Mouse (Mus musculus): ENCODE results near the gene Plxnd1. TPM values are rescaled to one million over a fixed set of nuclear protein-coding genes. Genes with fewer than 3 reads are reported as not detected.

The Plxnd1 gene
- polyA plus RNA-seq, 1 experiment, result 80.8 TPM

GRCm38 (mm10) chr6:115918615-115919014 is 76.2 kb downstream of the Plxnd1 start:
- no peak for DNase-seq (ENCODE audit: low read depth)

DNA sequence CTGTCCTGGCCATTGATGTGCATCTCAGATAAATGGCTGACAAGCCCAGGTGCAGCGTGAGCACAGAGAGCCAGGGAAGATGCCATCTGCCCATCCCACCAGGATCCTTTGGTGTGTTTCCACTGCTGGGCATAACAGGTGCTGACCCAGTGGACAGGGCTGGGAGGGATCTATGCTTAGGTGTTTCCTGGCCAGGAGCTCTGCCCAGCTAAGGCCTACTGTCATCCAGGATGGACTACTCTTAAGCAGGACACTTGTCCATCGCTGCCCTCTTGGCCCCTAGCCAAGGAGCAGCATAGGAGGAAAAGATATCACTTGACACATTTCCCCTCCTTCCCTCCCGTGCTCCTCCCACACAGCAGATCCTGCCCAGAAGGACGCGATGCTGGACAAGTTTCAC is 78.2 kb downstream of the Plxnd1 start:
- no peak for DNase-seq (ENCODE audit: low read depth)

- no peak for DNase-seq (ENCODE audit: low read depth)
Measured at GRCm38 (mm10) chr6:115915601-115916445, 79.0 kb downstream of the Plxnd1 start.

DNA sequence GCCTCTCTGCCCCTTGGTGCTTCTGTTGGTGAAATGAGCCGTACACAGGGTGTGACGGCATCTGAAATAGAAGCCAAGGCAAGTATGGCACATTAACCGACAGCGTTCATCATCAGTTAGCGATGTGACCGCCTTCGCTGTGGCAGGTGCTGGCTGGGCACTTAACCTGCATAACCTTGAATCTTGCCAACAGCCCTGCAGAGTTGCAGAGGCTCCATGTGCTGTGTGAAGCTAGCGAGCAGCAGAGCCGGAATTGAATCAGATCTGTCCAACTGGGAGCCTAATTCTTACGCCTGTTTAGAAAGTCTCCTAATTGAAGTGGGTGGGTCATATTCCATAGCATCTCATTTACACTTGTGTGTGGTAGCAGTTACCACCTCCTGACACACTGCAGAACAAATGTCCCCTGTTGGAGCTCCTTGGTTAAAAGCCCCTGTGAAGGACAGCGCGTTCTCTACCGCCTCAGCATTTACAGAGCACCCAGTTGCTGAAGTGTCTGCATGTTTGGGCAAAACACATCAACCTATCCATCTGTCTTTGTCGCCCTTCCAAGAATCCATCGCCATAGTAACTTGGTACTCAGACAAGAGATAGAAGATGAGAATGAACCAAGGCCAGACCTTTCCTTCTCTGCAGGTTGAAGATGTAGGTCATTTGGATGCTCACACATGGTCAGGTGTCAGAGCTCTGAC is 80.1 kb downstream of the Plxnd1 start:
- no peak for DNase-seq (ENCODE audit: low read depth)

- no peak for DNase-seq (ENCODE audit: low read depth)
Measured at GRCm38 (mm10) chr6:115913482-115913881, 81.3 kb downstream of the Plxnd1 start.

DNA sequence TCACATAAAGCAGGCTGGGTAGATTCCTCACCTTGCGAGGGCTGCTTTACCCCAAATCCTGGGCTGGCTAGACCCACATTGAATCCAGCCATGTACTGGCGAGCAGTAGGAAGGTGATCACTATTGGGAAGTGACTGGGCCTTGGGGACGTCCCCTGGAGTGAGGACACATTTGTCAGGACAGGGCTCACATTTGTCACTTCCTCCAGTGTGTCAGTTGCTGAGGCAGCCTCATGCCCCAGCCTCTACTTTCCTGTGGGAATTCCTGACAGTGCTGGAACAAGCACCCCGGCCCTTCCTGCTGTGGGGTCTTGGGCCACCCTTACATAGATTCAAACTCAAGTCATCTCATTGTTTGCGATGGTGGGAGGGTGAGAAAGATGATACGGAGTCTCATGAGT is 83.0 kb downstream of the Plxnd1 start:
- DNase-seq (ENCODE audit: low read depth), result no peak

- DNase-seq (ENCODE audit: low read depth), result no peak
Measured at GRCm38 (mm10) chr6:115909940-115910339, 84.9 kb downstream of the Plxnd1 start.

DNA sequence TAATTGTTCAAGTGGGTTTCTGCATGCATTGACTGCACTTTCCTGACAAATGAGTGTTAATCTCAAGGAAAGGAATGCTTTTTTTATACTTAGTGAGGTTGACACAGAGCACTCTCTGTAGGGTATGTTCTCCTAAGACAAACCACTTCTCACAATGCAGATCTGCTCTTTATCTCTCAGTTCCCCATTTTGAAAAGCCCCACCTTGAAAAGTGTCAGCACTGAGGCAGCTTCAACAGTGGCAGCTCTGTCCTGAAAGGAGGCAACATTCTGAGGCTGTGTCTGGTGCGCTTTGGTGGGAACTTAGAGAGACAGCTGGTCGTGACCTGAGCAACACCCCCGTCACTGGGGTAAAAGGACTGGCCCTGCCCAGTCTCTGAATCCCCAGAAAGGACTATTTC is 85.8 kb downstream of the Plxnd1 start:
- no peak for DNase-seq (ENCODE audit: low read depth)

DNA sequence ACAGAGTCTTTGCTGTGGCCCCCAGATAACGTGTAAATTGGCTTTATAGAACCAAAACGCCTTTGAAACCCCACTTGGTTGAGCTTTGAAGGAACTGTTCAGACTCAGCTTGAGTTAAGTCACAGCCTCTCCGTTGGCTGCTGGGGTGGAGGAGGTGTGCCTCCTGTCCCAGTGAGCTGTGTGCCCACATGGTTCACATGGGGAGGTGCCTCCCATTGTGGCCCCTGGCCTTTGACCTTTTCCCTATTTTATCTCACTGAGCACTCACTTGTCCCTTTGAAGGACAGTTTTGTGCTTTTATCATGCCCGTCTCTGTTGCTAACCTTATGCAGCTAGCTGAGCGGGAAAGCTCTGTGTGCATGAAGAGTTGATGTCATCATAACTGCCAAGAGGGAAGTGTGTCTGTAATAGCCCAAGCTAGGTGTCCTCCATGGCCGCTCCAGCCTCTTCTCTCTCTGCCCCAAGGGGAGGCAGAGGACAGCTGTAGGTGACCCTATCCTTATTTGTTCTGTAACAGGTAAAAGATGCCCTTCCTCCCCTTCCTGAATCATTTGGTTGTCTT is 86.3 kb downstream of the Plxnd1 start:
- no peak for DNase-seq (ENCODE audit: low read depth)

DNA sequence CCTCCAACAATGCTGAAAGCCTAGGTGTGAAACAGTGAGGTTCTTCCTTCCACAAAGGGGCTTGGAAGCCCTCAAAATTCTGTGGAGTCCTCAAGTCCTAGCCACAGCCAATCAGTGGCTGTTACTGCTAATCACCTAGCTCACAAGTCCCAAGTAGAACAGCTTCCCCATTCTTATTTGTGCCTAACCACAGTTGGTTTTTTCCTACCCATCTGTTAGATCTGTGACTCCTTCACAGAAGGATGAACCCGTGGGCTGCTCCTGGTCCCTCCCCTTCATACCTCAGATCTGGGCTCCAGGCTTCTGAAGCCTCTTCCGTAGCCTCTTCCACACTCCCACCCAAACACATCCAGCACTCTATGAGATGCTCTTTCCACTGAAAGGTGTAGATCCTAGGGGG is 87.9 kb downstream of the Plxnd1 start:
- DNase-seq (ENCODE audit: low read depth), result no peak

- DNase-seq (ENCODE audit: low read depth), result no peak
Measured at GRCm38 (mm10) chr6:115906455-115906854, 88.3 kb downstream of the Plxnd1 start.

DNA sequence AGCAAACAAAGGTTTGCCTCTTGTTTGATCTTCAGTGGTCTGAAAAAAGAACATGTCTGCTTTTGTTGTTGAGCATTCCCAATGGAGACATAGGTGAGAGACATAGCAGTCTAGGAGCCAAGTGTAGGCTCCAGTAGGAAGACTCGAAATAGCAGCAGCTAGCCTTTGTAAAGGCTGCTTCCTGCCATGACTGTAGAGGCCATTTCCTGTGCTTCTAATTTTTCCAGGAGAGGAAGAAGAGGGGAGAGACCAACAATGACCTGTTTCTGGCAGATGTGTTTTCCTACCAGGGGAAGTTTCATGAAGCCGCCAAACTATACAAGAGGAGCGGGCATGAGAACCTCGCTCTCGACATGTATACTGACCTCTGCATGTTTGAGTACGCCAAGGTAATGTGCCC is 89.2 kb downstream of the Plxnd1 start:
- DNase-seq (ENCODE audit: low read depth), result no peak

Other genes starting within 250 kb of the Plxnd1 start
- gene Tmem40, start 232.6 kb downstream of the Plxnd1 start, polyA plus RNA-seq (2012; rRNA removed), result 3.2 and 5.8 TPM in 2 replicates
- 6.7 and 10.1 TPM in 2 replicates for gene Cand2, start 220.5 kb downstream of the Plxnd1 start, polyA plus RNA-seq (2012; rRNA removed)
- 938 and 1,112 TPM in 2 replicates for gene Rpl32, start 186.3 kb downstream of the Plxnd1 start, polyA plus RNA-seq (2012; rRNA removed)
- 2.0 and 2.3 TPM in 2 replicates for gene Efcab12, start 156.6 kb downstream of the Plxnd1 start, polyA plus RNA-seq (2012; rRNA removed)
- gene Mbd4, start 141.6 kb downstream of the Plxnd1 start, polyA plus RNA-seq (2012; rRNA removed), result 2.3 and 2.6 TPM in 2 replicates
- 15.1 and 16.3 TPM in 2 replicates for gene Ift122, start 141.5 kb downstream of the Plxnd1 start, polyA plus RNA-seq (2012; rRNA removed)
- 0.76 and 1.2 TPM in 2 replicates for gene Rho, start 63.3 kb downstream of the Plxnd1 start, polyA plus RNA-seq (2012; rRNA removed)
- gene H1foo, start 50.1 kb downstream of the Plxnd1 start, polyA plus RNA-seq (2012; rRNA removed), result 0.15 TPM in 1 of 2 replicates, not detected in the other
- gene Tmcc1, start 198.5 kb upstream of the Plxnd1 start, polyA plus RNA-seq (2012; rRNA removed), result 13.0 and 13.9 TPM in 2 replicates
- 49.0 and 61.7 TPM in 2 replicates for gene Washc2, start 213.0 kb upstream of the Plxnd1 start, polyA plus RNA-seq (2012; rRNA removed)